Mouse (Mus musculus) lung, adult 2 months (tissue): ENCODE measurements at regions not wholly inside any gene's neighbourhood (a gene's known extent, or its start where the extent isn't known, plus 50 kb on each side); places are given as distances from the start of the nearest gene placed in this dataset.
"Not testable (repeated sequence)": the region's sequence is repeated elsewhere in the genome, so short reads cannot be mapped to it uniquely, and the experiment has no call there.

Experiments
- DNase-seq: peaks from one replicate; pipeline ENCODE4 v3.0.0; 2022
- H3K4me1 ChIP-seq: fragments of 200-500 bp; 2 replicates; pipeline ENCODE4 v1.6.1; 2011; ENCODE audit warnings: low read length; ENCODE audit not compliant: control insufficient read depth, insufficient read depth
- H3K4me3 ChIP-seq: fragments of 200-500 bp; replicated peaks from 2 replicates; pipeline ENCODE3; 2011; ENCODE audit warnings: low read depth, mild to moderate bottlenecking, control low read depth, low read length; ENCODE audit errors: extremely low read depth
- CTCF ChIP-seq: fragments of 200-500 bp; IDR thresholded peaks from 2 replicates; pipeline ENCODE4 v1.5.1; 2011; ENCODE audit warnings: mild to moderate bottlenecking, low read length, control low read depth; ENCODE audit not compliant: insufficient read depth
- POLR2A ChIP-seq: fragments of 200-500 bp; IDR thresholded peaks from 2 replicates; pipeline ENCODE4 v1.6.1; 2011; ENCODE audit warnings: low read depth, mild to moderate bottlenecking, control low read depth, low read length, borderline replicate concordance; ENCODE audit errors: extremely low read depth
- WGBS: fragments of 180-500 bp; shearing (Covaris S2); methylation state at CpG from one replicate; pipeline ENCODE4 v1.1.7; 2018; 5-methylcytosine and 5-hydroxymethylcytosine counted together

- no peak for TF ChIP-seq CTCF
- Histone ChIP-seq H3K4me3 (no peak overlapping the region), H3K4me1 (no peaks in the 10 kb centered on the region)
- DNase-seq = no peak
- 80% methylated on average over 3 of the region's 3 CpGs for WGBS
These were observed 208.8 kb upstream of the Castor2 start for GRCm38 (mm10) chr5:133890728-133891127.

DNA sequence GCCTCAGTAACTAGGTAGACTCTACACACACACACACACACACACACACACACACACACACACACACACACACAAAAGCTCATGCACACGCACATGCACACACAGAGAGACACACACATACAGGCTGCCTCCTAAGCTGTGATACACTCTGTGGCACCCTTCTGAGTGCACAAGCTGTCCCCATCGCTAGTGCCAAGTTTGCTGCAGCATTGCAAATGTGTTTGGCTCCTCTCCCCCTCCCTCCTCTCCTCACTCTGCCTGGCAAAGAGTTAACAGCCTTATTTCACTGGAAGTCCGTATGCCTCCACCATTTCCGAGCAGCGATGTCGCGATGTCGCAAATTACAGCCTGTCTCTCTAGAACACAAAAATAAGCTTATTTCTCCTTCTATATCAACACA lies 209.7 kb upstream of the Castor2 start:
- no peak overlapping the region for H3K4me3 ChIP-seq
- no peak for DNase-seq
- H3K4me1 ChIP-seq = no peaks in the 10 kb centered on the region
- WGBS = 71% methylated on average over 8 of the region's 8 CpGs
- TF ChIP-seq CTCF (no peak), POLR2A (no peak)

- DNase-seq = no peak
- 76% methylated on average over 5 of the region's 5 CpGs for WGBS
- no peak overlapping the region for H3K4me3 ChIP-seq
- H3K4me1 ChIP-seq = no peaks in the 10 kb centered on the region
- no peak for TF ChIP-seq POLR2A
These were observed 214.0 kb upstream of the Castor2 start for GRCm38 (mm10) chr5:133885507-133885906.

- WGBS = 13% methylated on average over 6 of the region's 6 CpGs
- TF ChIP-seq CTCF (no peak), POLR2A (no peak)
These were observed 214.5 kb upstream of the Castor2 start for GRCm38 (mm10) chr5:133885016-133885415.

DNA sequence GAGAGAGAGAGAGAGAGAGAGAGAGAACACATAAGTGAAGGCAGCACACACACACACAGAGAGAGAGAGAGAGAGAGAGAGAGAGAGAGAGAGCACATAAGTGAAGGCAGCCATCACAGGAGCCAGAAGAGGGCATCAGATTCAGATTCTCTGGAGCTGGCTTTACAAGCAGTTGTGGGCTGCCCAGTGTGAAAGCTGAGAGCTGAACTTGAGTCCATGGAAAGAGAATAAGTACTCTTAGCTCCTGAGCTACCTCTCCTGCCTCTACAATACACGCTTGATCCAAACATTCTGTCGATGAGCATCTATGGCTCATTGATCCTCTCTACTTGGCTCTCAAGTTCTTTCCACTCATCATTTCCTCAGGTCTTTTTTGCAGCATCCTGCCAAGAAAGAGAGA lies 214.9 kb upstream of the Castor2 start:
- no peaks in the 10 kb centered on the region for H3K4me1 ChIP-seq
- DNase-seq = no peak
- no peak overlapping the region for H3K4me3 ChIP-seq
- no peak for TF ChIP-seq CTCF
- WGBS = 25% methylated on average over 2 of the region's 2 CpGs

More at GRCm38 (mm10) chr5:133885016-133885415, 214.5 kb upstream of the Castor2 start:
- DNase-seq = peak; percentile 3
- Histone ChIP-seq H3K4me3 (no peak overlapping the region), H3K4me1 (no peaks in the 10 kb centered on the region)

DNA sequence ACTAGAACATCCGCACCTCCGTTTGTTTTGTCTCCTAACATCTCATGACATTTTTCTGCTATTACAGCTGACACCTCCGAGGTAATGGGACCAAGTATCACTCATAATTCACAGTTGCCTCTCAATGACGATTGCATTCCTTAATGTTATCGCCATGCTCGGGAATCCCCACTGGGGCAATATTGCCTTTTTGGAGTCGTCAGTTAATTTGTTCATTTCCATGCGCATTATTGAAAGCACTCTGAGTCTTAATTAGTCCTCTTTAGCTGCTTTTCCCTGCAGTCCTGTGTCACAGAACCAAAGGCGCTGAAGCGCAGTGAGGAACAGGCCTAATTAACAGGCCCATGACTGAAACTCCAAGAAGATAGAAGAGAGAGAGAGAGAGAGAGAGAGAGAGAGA lies 255.0 kb upstream of the Castor2 start:
- WGBS = 70% methylated on average over 10 of the region's 10 CpGs
- TF ChIP-seq POLR2A = no peak
- no peak for TF ChIP-seq CTCF
- DNase-seq = no peak
- no peaks in the 10 kb centered on the region for H3K4me1 ChIP-seq
- no peak overlapping the region for H3K4me3 ChIP-seq

DNA sequence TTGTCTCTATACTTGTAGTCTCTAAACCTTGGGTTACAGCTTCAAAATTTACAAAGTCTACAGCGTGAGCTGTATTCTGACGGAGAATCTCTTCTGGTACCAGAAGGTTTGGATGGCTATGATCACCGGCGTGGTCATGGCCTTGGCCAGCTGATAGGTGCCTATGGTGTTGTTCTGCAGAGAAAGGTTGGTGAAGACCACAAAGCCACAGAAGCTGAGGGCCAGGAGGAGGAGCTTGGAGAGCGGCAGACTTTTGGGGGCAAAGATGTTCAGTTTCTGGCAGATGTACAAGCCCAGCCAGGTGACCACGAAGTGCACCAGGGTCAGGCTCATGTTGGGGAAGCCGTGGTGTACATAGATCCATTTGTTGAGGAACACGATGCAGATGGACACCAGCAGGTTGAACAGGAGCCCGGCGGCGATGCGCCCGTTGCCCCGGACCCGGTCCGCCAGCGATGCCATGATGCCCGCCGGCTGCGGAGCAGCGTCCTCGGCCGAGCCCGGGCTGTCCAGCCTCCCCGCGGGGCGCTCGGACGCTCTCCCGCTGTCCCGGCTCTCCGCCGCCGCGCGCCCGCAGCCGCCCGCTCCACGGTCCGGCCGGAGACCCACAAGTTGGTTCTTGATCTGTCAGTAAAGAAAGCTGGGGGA lies 257.3 kb upstream of the Castor2 start:
- not testable (repeated sequence) for DNase-seq, H3K4me1 ChIP-seq, H3K4me3 ChIP-seq
- 49% methylated on average over 22 of the region's 42 CpGs for WGBS

DNA sequence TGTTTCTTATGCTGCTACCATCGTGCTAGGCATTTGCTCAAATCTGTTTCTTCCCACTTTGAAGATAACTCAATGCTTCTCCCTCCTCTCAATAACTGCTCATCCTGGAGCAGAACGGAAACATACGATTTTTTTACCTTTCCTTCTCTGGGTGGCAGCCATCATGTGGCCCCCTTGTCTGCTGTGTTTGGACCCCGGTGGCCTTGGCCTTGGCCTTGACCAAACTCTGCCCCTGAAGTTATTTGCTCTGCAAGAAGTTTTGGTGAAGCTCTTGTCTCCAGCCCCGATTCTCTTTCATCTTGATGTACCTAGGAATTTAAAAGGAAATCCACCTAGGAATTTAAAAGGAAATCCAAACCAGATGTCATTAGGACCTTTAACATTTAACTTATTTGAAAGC lies 261.2 kb upstream of the Castor2 start:
- DNase-seq = no peak
- TF ChIP-seq POLR2A (no peak), CTCF (no peak)
- H3K4me1 ChIP-seq = no peaks in the 10 kb centered on the region
- no peak overlapping the region for H3K4me3 ChIP-seq
- WGBS = 72% methylated on average over 5 of the region's 5 CpGs

DNA sequence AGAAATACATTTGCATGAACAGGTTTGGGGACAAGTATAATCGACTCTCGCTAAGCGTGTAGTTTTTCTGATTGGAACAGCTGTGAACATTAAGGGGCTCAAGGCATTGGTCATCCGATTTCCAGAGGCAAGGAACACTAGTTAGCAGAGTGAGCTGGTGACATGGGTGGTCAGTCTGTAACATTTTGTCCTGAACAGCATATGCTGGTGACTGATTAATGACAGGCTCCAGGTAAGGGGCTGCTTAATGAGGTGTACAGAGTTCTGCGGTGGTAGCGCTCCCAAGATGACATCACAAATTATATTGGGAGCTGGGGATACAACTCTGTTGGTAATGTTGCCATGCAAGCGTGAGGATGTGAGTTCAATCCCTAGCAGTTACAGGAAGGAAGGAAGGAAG lies 266.3 kb upstream of the Castor2 start:
- 92% methylated on average over 7 of the region's 7 CpGs for WGBS
- Histone ChIP-seq H3K4me1 (no peaks in the 10 kb centered on the region), H3K4me3 (no peak overlapping the region)
- DNase-seq = no peak
- no peak for TF ChIP-seq POLR2A
- TF ChIP-seq CTCF = no peak

GRCm38 (mm10) chr5:133828226-133828625 lies 271.3 kb upstream of the Castor2 start:
- DNase-seq = no peak
- H3K4me3 ChIP-seq = no peak overlapping the region
- TF ChIP-seq CTCF = no peak
- TF ChIP-seq POLR2A = no peak
- H3K4me1 ChIP-seq = no peaks in the 10 kb centered on the region
- 91% methylated on average over 13 of the region's 13 CpGs for WGBS

DNA sequence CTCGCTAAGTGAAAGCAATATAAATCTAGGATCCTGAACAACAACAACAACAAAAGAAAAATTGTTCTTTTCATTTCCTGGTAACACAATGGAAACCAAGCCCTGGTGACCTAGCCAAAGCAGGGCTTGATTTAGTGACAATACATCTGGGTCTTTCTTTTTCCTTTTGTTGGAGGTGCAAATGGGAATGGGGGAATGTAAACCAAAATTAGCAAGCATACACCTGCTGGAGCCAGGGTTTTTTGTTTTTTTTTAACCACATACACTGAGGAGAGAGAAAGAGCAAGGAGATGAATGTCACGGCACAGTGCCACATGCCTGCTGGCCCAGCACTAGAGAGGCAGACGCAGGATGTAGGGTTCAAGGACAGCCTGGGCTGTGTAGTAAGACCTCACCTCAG lies 275.6 kb upstream of the Castor2 start:
- H3K4me1 ChIP-seq = no peaks in the 10 kb centered on the region
- 74% methylated on average over 3 of the region's 3 CpGs for WGBS
- no peak for DNase-seq
- H3K4me3 ChIP-seq = no peak overlapping the region
- TF ChIP-seq CTCF = no peak
- no peak for TF ChIP-seq POLR2A
